Mouse (Mus musculus) CH12F3 (cell line): ENCODE measurements around the gene Cdc42se1.
"Not testable (repeated sequence)": the region's sequence is repeated elsewhere in the genome, so short reads cannot be mapped to it uniquely, and the experiment has no call there.

Source experiments
- in situ Hi-C: fragments of 300-500 bp; cut with MboI; formaldehyde crosslinking; loops from 2 replicates; pipeline ENCODE4 v1.14.3; 2020; ENCODE audit warnings: low sequenced_read_pairs

Gene Cdc42se1

GRCm38 (mm10) chr3:95228148-95228893 is at the start of gene Cdc42se1:
Gene Cdc42se1, plus strand, starts transcription at chr3:95228732.
- in situ Hi-C loops: no loop called here

- in situ Hi-C loops: no loop called here
These were observed 49.6 kb upstream of the Cdc42se1 start for GRCm38 (mm10) chr3:95178948-95179347.

GRCm38 (mm10) chr3:95179890-95180289 is 48.6 kb upstream of the Cdc42se1 start:
- in situ Hi-C loops: no loop called here

- in situ Hi-C loops: no loop called here
These were observed 46.7 kb upstream of the Cdc42se1 start for GRCm38 (mm10) chr3:95181841-95182240.

GRCm38 (mm10) chr3:95184796-95185577 is 43.5 kb upstream of the Cdc42se1 start:
- in situ Hi-C loops: no loop called here

- in situ Hi-C loops: no loop called here
These were observed 42.4 kb upstream of the Cdc42se1 start for GRCm38 (mm10) chr3:95186100-95186499.

GRCm38 (mm10) chr3:95186888-95187287 is 41.6 kb upstream of the Cdc42se1 start:
- in situ Hi-C loops: no loop called here

GRCm38 (mm10) chr3:95194721-95195135 is 33.8 kb upstream of the Cdc42se1 start:
- in situ Hi-C loops: no loop called here

- in situ Hi-C loops: no loop called here
These were observed 32.8 kb upstream of the Cdc42se1 start for GRCm38 (mm10) chr3:95195772-95196171.

GRCm38 (mm10) chr3:95199101-95199500 is 29.4 kb upstream of the Cdc42se1 start:
- in situ Hi-C loops: no loop called here

GRCm38 (mm10) chr3:95200132-95200531 is 28.4 kb upstream of the Cdc42se1 start:
- in situ Hi-C loops: no loop called here

- in situ Hi-C loops: no loop called here
These were observed 28.0 kb upstream of the Cdc42se1 start for GRCm38 (mm10) chr3:95200562-95200961.

- in situ Hi-C loops: no loop called here
These were observed 24.7 kb upstream of the Cdc42se1 start for GRCm38 (mm10) chr3:95203880-95204279.

- in situ Hi-C loops: no loop called here
These were observed 20.2 kb upstream of the Cdc42se1 start for GRCm38 (mm10) chr3:95208286-95208685.

- in situ Hi-C loops: no loop called here
These were observed 17.9 kb upstream of the Cdc42se1 start for GRCm38 (mm10) chr3:95210585-95210984.

GRCm38 (mm10) chr3:95212889-95213608 is 15.5 kb upstream of the Cdc42se1 start:
- in situ Hi-C loops: not testable (repeated sequence)

- in situ Hi-C loops: no loop called here
These were observed 14.9 kb upstream of the Cdc42se1 start for GRCm38 (mm10) chr3:95213609-95213975.

GRCm38 (mm10) chr3:95216655-95217254 is 11.8 kb upstream of the Cdc42se1 start:
- in situ Hi-C loops: no loop called here

- in situ Hi-C loops: no loop called here
These were observed 11.0 kb upstream of the Cdc42se1 start, which contains the start of gene Gabpb2 for GRCm38 (mm10) chr3:95217255-95218134. Gene Gabpb2, minus strand, starts transcription at chr3:95217916.
